Mouse (Mus musculus) cerebellum, adult 2 months (tissue): ENCODE data around the gene Hip1. TPM values are rescaled to one million over a fixed set of nuclear protein-coding genes. Genes with fewer than 3 reads are reported as not detected.

Experiments
- DNase-seq, 2 experiments: peaks; one replicate each; pipeline ENCODE4 v3.0.0; 2021
- H3K27ac ChIP-seq: fragments of 200-500 bp; 2 replicates; pipeline ENCODE4 v1.5.1; 2012; ENCODE audit warnings: low read length, control low read depth, inconsistent platforms; ENCODE audit not compliant: insufficient read depth
- H3K27me3 ChIP-seq: fragments of 200-500 bp; 2 replicates; pipeline ENCODE4 v1.6.1; 2012; ENCODE audit warnings: inconsistent platforms, mild to moderate bottlenecking, low read length, moderate library complexity; ENCODE audit not compliant: control insufficient read depth, insufficient read depth
- H3K4me1 ChIP-seq: fragments of 200-500 bp; 2 replicates; pipeline ENCODE4 v1.6.1; 2011; ENCODE audit warnings: low read length; ENCODE audit not compliant: control insufficient read depth, insufficient read depth
- H3K4me3 ChIP-seq: fragments of 200-500 bp; replicated peaks from 2 replicates; pipeline ENCODE3; 2011; ENCODE audit warnings: mild to moderate bottlenecking, low read depth, low read length, control low read depth; ENCODE audit not compliant: insufficient read depth
- CTCF ChIP-seq: fragments of 200-500 bp; IDR thresholded peaks from 2 replicates; pipeline ENCODE4 v1.5.1; 2011; ENCODE audit warnings: low read depth, mild to moderate bottlenecking, control low read depth, low read length, moderate library complexity, borderline replicate concordance; ENCODE audit not compliant: insufficient read depth
- POLR2A ChIP-seq: fragments of 200-500 bp; IDR thresholded peaks from 2 replicates; pipeline ENCODE4 v1.6.1; 2011; ENCODE audit warnings: low read length, control low read depth, borderline replicate concordance; ENCODE audit not compliant: insufficient read depth
- WGBS: fragments of 180-500 bp; shearing (Covaris S2); methylation state at CpG from one replicate; pipeline ENCODE4 v1.1.7; 2018; 5-methylcytosine and 5-hydroxymethylcytosine counted together
- polyA plus RNA-seq: library from polyadenylated mRNA; depleted of rRNA; stranded (reverse); fragments of >200 nt; gene quantifications from 2 replicates; pipeline ENCODE4 v1.2.3, GENCODE M21; 2012

The Hip1 gene
- polyA plus RNA-seq, 1 experiment: 32.3 TPM

DNA sequence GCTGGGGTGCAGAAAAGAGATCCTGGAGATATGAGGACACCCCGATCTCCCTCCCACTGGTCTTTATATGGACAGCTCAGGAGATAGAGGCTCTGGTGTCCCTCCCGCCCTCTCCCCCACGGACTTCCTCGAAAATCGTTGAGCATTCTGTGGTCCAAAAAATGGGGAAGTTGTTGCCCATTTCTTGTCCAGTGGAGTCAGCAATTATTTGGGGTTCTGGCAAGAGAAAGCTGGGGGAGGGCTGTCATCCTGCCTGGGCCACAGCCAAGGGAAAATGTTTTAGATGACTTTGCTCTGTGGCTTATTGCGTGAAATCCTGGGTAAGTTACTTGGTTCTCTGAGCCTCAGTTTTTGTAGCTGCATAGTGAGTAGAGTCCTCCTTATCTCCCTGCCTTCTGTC lies 28.1 kb upstream of the Hip1 start, which contains the start of gene Ccl24:
Gene Ccl24 (minus strand): TSS at position 44 of the 400 bp plus-strand sequence.
- 80% methylated on average over 6 of the region's 6 CpGs for WGBS
- Histone ChIP-seq H3K4me1 (no peaks in the 10 kb centered on the region), H3K27ac (no peak within 1 kb of the TSS), H3K4me3 (no peak within 1 kb of the TSS), H3K27me3 (no peaks in the 10 kb centered on the region)
- no peak for DNase-seq
- TF ChIP-seq POLR2A (no peak), CTCF (no peak)

DNA sequence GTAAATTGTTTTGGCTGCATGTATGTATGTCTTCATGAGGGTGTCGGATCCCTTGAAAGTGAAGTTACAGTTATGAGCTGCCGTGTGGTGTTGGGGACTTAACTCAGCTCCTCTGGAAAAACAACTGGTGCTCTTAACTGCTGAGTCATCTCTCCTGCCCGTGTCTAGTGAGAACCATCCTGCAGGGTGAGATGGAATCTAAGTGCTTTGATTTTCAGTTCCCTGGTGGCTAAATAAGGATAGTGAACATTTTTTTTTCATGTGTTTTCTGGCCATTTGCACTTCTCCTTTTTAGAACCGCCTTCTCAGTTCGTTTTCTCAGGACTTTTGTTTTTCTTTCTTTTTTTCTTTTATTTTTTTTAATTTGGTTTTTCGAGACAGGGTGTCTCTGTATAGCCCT lies 23.8 kb upstream of the Hip1 start:
- TF ChIP-seq POLR2A: no peak
- no peak for TF ChIP-seq CTCF
- H3K4me3 ChIP-seq: no peak overlapping the region
- no peaks in the 10 kb centered on the region for H3K4me1 ChIP-seq
- DNase-seq: no peak
- no peak overlapping the region for H3K27ac ChIP-seq
- 68% methylated on average over 6 of the region's 6 CpGs for WGBS
- H3K27me3 ChIP-seq: no peaks in the 10 kb centered on the region

DNA sequence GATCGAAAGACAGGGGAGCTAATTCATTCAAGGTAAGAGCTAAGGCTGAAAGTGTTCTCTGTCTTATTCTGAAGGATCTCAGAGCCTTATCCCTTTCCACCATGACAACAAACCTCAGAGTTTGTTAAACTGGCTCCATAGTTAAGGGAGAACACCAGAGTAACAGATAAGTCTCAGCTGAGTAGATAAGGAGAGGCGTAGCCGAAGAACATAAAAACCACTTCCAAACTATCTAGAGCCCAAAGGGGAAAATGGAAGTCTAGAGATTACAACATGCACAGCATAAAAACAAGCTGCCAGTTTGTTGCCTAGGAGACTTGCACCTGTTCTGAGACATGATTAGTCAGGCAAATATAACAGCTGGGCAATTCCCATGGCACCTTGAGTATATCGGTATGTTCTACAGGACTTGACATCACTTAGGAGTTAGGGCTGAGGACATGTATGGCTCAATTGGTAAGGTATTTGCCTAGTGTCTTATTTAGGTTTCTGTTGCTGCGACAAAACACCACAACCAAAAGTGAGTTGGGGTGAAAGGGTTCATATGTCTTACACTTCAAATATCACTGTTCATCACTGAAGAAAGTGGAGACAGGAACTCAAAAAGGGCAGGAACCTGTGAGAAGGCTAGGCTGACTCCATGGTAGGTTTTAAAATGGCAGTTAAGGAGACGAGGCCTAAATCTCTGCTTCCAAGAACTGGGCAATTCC lies 22.8 kb upstream of the Hip1 start:
- TF ChIP-seq POLR2A (no peak), CTCF (no peak)

DNA sequence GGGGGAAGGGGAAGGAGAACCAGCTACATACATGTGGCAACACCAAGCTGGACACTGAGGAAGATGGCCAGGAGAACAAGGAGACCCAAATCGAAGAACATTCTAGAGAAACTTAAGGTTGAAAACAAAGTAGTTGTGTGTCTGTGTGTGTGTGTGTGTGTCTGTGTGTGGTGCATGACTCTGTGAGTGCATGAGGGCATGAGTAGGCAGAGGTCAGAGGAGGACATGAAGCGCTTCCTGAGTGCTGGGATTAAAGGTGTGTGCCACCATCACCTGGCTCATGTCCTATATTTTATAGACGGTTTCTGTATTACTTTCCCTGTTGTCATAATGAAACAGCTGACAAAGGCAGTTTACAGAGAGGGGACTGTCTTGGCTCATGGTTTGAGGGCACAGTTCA lies 18.5 kb upstream of the Hip1 start, which contains the start of gene Ccl26:
Gene Ccl26 (minus strand): TSS at position 101 of the 400 bp plus-strand sequence.
- Histone ChIP-seq H3K4me1 (no peaks in the 10 kb centered on the region), H3K27me3 (no peaks in the 10 kb centered on the region), H3K4me3 (no peak within 1 kb of the TSS), H3K27ac (no peak within 1 kb of the TSS)
- DNase-seq: no peak
- TF ChIP-seq CTCF (no peak), POLR2A (no peak)
- WGBS: 89% methylated on average over 3 of the region's 3 CpGs

More for the DNA sequence above, 22.8 kb upstream of the Hip1 start:
- H3K4me3 ChIP-seq: no peak overlapping the region
- no peaks in the 10 kb centered on the region for H3K27me3 ChIP-seq
- H3K4me1 ChIP-seq: no peaks in the 10 kb centered on the region
- 81% methylated on average over 6 of the region's 6 CpGs for WGBS
- DNase-seq: no peak
- H3K27ac ChIP-seq: no peak overlapping the region

DNA sequence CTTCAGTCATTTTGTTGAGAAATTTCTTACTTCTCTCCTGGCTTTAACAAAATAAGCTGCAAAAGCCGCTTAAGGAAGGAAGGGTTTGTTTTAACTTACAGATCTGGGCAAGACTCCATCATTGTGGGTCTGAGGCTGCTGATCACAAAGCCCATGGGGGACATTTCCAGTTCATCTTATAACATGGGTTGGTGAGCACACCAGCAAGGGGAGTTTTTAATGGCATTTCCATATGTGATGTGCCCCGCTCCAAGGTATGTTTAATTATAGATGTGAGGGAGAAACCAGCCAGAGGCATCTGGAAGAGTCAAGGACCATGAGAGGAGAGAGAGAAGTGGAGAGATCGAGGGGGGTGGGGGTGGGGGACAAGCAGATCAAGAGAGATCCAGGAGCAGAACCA lies 12.8 kb upstream of the Hip1 start:
- no peak overlapping the region for H3K4me3 ChIP-seq
- WGBS: 80% methylated on average over 3 of the region's 3 CpGs
- no peaks in the 10 kb centered on the region for H3K4me1 ChIP-seq
- H3K27me3 ChIP-seq: no peaks in the 10 kb centered on the region
- DNase-seq: no peak
- no peak for TF ChIP-seq POLR2A
- no peak for TF ChIP-seq CTCF
- no peak overlapping the region for H3K27ac ChIP-seq

DNA sequence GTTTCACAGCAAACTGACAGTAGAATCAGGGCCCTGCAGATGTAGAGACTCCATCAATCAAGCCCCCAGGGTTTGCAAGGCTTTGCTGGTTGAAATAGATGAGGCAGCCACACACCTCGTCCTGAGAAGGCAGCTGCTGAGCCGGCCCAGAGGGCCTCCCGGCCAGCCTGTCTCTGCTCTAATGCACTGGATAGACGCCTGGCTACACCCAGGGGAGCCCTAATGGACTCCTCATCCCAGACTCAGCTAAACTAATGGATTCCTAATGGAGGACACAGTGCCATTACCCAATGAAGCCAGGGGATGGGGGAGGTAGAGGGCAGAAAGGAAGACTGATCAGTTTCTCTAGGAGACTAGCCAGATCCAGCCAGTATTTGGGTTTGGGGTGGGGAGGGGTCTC lies 12.1 kb upstream of the Hip1 start:
- Histone ChIP-seq H3K4me1 (no peaks in the 10 kb centered on the region), H3K27me3 (no peaks in the 10 kb centered on the region), H3K4me3 (no peak overlapping the region), H3K27ac (no peak overlapping the region)
- 15% methylated on average over 4 of the region's 4 CpGs for WGBS
- no peak for DNase-seq
- TF ChIP-seq POLR2A (no peak), CTCF (no peak)

DNA sequence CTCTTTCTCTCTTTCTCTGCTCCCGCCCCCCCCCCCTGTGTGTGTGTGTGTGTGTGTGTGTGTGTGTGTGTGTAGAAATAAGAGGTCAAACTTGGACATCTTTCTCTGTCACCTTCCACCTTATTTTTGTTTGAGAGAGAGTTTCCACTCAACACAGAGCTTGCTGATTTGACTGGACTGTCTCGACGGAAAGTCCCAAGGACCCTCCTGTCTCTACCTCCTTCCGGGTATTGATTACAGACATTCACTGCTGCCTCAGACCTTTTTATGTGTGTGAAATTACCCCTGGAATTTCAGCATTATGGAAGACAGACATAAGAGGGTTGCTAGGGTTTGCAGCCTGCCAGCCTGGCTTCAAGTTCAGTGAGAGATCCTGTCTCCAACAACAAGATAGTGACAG lies 11.3 kb upstream of the Hip1 start:
- no peak overlapping the region for H3K4me3 ChIP-seq
- no peak for DNase-seq
- H3K4me1 ChIP-seq: no peaks in the 10 kb centered on the region
- 94% methylated on average over 3 of the region's 4 CpGs for WGBS
- H3K27ac ChIP-seq: no peak overlapping the region
- H3K27me3 ChIP-seq: no peaks in the 10 kb centered on the region
- TF ChIP-seq POLR2A (no peak), CTCF (no peak)

DNA sequence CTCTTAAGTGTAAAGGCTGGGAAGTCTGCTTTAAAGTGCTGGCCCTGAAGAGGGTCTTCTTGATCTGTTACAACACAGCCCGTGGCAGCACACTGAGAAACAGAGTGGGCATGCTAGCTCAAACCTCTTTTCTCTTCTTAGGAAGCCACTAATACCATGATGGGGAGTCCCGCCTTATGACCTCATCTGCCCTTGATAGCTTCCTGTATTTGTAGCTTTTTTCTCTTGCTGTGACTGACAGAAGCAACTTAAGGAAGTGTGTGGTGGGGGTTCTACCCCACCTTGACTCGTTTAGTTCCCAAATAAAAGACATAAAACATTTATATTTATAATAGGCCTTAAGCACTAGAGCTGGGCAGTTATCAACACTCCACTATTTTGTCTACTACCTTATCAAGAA lies 6.7 kb upstream of the Hip1 start:
- 72% methylated on average over 3 of the region's 3 CpGs for WGBS
- H3K27me3 ChIP-seq: no peaks in the 10 kb centered on the region
- TF ChIP-seq CTCF (no peak), POLR2A (no peak)

More for the DNA sequence above, 6.7 kb upstream of the Hip1 start:
- Histone ChIP-seq H3K27ac (no peak overlapping the region), H3K4me3 (no peak overlapping the region), H3K4me1 (no peaks in the 10 kb centered on the region)
- no peak for DNase-seq
